Mouse (Mus musculus) liver, embryonic 13.5 days (tissue): ENCODE results near the gene Hoxa11. TPM values are rescaled to one million over a fixed set of nuclear protein-coding genes. Genes with fewer than 3 reads are reported as not detected.

Experiments
- ATAC-seq: fragments of 200-750 bp; cut with Nextera tagmentation; 2 replicates; pipeline ENCODE4 v1.8.0; 2017; ENCODE audit warnings: low read depth, mild to moderate bottlenecking, moderate number of reproducible peaks, moderate library complexity
- DNase-seq: peaks from one replicate; pipeline ENCODE4 v3.0.0; 2022
- H3K27ac ChIP-seq: fragments of 300-500 bp; sonication (generic); 2 replicates; pipeline ENCODE4 v1.5.1; 2015; ENCODE audit warnings: moderate library complexity, mild to moderate bottlenecking, inconsistent platforms
- H3K27me3 ChIP-seq: fragments of 300-500 bp; sonication (generic); 2 replicates; pipeline ENCODE4 v1.6.1; 2015; ENCODE audit warnings: mild to moderate bottlenecking, inconsistent platforms
- H3K36me3 ChIP-seq: fragments of 300-500 bp; sonication (generic); 2 replicates; pipeline ENCODE4 v1.6.1; 2015; ENCODE audit warnings: mild to moderate bottlenecking, inconsistent platforms
- H3K4me1 ChIP-seq: fragments of 300-500 bp; sonication (generic); replicated peaks from 2 replicates; pipeline ENCODE4 v1.6.1; 2015; ENCODE audit warnings: inconsistent platforms
- H3K4me2 ChIP-seq: fragments of 300-500 bp; sonication (generic); 2 replicates; pipeline ENCODE4 v1.6.1; 2015; ENCODE audit warnings: inconsistent platforms, mild to moderate bottlenecking, moderate library complexity
- H3K4me3 ChIP-seq: fragments of 300-500 bp; sonication (generic); replicated peaks from 2 replicates; pipeline ENCODE4 v1.5.1; 2015; ENCODE audit warnings: mild to moderate bottlenecking, inconsistent platforms
- H3K9ac ChIP-seq: fragments of 300-500 bp; sonication (generic); 2 replicates; pipeline ENCODE4 v1.6.1; 2015; ENCODE audit warnings: mild to moderate bottlenecking, inconsistent platforms
- H3K9me3 ChIP-seq: fragments of 300-500 bp; sonication (generic); replicated peaks from 2 replicates; pipeline ENCODE4 v1.6.1; 2016; ENCODE audit warnings: inconsistent platforms
- WGBS: fragments of 180-500 bp; shearing (Covaris S2); methylation state at CpG from one replicate; pipeline ENCODE4 v1.1.7; 2015; ENCODE audit not compliant: insufficient replicate concordance; 5-methylcytosine and 5-hydroxymethylcytosine counted together
- polyA plus RNA-seq: library from polyadenylated mRNA; unstranded; fragments of >200 nt; fragmentation: Nextera tagmentation; extraction: Ambion mirVana; gene quantifications from 2 replicates; pipeline ENCODE4 v1.2.1, GENCODE M21; 2015

Gene Hoxa11
- polyA plus RNA-seq, 1 experiment from 2014 or later, result not detected

GRCm38 (mm10) chr6:52215070-52215469, 30.5 kb downstream of the Hoxa11 start:
- no peak for ATAC-seq
- Histone ChIP-seq H3K27me3 (peaks cover 100% of the 10 kb centered on the region), H3K27ac (no peak overlapping the region), H3K4me3 (no peak overlapping the region), H3K4me2 (no peak overlapping the region), H3K9ac (no peak overlapping the region), H3K4me1 (peaks cover 15% of the 10 kb centered on the region), H3K9me3 (no peaks in the 10 kb centered on the region), H3K36me3 (no peaks in the 10 kb centered on the region)
- no peak for DNase-seq
- WGBS, result 18% methylated on average over 3 of the region's 3 CpGs

- Histone ChIP-seq H3K36me3 (no peaks in the 10 kb centered on the region), H3K9me3 (no peaks in the 10 kb centered on the region), H3K9ac (no peak overlapping the region), H3K27me3 (peaks cover 100% of the 10 kb centered on the region), H3K4me1 (peaks cover 15% of the 10 kb centered on the region), H3K4me2 (no peak overlapping the region), H3K4me3 (no peak overlapping the region), H3K27ac (no peak overlapping the region)
- 20% methylated on average over 5 of the region's 5 CpGs for WGBS
- no peak for ATAC-seq
- DNase-seq, result no peak
Observed at GRCm38 (mm10) chr6:52214271-52214670, 31.3 kb downstream of the Hoxa11 start.

- peak within 1 kb of the TSS; percentile 48 for H3K4me2 ChIP-seq
- no peaks in the 10 kb centered on the region for H3K36me3 ChIP-seq
- H3K27ac ChIP-seq, result no peak within 1 kb of the TSS
- H3K27me3 ChIP-seq, result peaks cover 100% of the 10 kb centered on the region
- 4% methylated on average over 38 of the region's 38 CpGs for WGBS
- ATAC-seq (no peak), DNase-seq (no peak)
- H3K4me1 ChIP-seq, result peaks cover 15% of the 10 kb centered on the region
- peak within 1 kb of the TSS; percentile 36 for H3K4me3 ChIP-seq
- no peak within 1 kb of the TSS for H3K9ac ChIP-seq
- no peaks in the 10 kb centered on the region for H3K9me3 ChIP-seq
Observed at GRCm38 (mm10) chr6:52213119-52213986, 32.3 kb downstream of the Hoxa11 start, which contains the start of the genes Hoxa3 and Gm28308. Hoxa3 (minus strand) TSS chr6:52213336. Gm28308 (minus strand) TSS chr6:52213339.

GRCm38 (mm10) chr6:52212556-52213118, 33.0 kb downstream of the Hoxa11 start:
- no peak for DNase-seq

GRCm38 (mm10) chr6:52211961-52212360, 33.6 kb downstream of the Hoxa11 start:
- peaks cover 7% of the 10 kb centered on the region for H3K4me1 ChIP-seq
- no peak overlapping the region for H3K27ac ChIP-seq
- DNase-seq (no peak), ATAC-seq (no peak)
- peak overlapping the region; percentile 36 for H3K4me3 ChIP-seq
- peaks cover 100% of the 10 kb centered on the region for H3K27me3 ChIP-seq
- H3K4me2 ChIP-seq, result peak overlapping the region; percentile 48
- H3K9me3 ChIP-seq, result no peaks in the 10 kb centered on the region
- H3K9ac ChIP-seq, result no peak overlapping the region
- WGBS, result 4% methylated on average over 13 of the region's 13 CpGs
- H3K36me3 ChIP-seq, result no peaks in the 10 kb centered on the region

More at GRCm38 (mm10) chr6:52212556-52213118, 33.0 kb downstream of the Hoxa11 start:
- Histone ChIP-seq H3K4me1 (peaks cover 14% of the 10 kb centered on the region), H3K27ac (no peak overlapping the region), H3K4me3 (peak overlapping the region; percentile 36), H3K9me3 (no peaks in the 10 kb centered on the region), H3K27me3 (peaks cover 100% of the 10 kb centered on the region), H3K36me3 (no peaks in the 10 kb centered on the region), H3K9ac (no peak overlapping the region), H3K4me2 (peak overlapping the region; percentile 48)
- 2% methylated on average over 20 of the region's 22 CpGs for WGBS
- ATAC-seq, result no peak

- H3K4me2 ChIP-seq, result peak overlapping the region; percentile 48
- 2% methylated on average over 37 of the region's 37 CpGs for WGBS
Observed at GRCm38 (mm10) chr6:52211170-52211935, 34.3 kb downstream of the Hoxa11 start.

GRCm38 (mm10) chr6:52209685-52210046, 35.9 kb downstream of the Hoxa11 start:
- no peak for DNase-seq
- H3K4me1 ChIP-seq, result peaks cover 5% of the 10 kb centered on the region; the same call in 1 of the 2 replicates

More at GRCm38 (mm10) chr6:52211170-52211935, 34.3 kb downstream of the Hoxa11 start:
- Histone ChIP-seq H3K27me3 (peaks cover 100% of the 10 kb centered on the region), H3K4me3 (peak overlapping the region; percentile 36; the same call in 1 of the 2 replicates), H3K27ac (no peak overlapping the region), H3K36me3 (no peaks in the 10 kb centered on the region), H3K4me1 (peaks cover 5% of the 10 kb centered on the region; the same call in 1 of the 2 replicates), H3K9me3 (no peaks in the 10 kb centered on the region), H3K9ac (no peak overlapping the region)
- ATAC-seq, result no peak
- peak; percentile 28 for DNase-seq

GRCm38 (mm10) chr6:52208868-52209684, 36.5 kb downstream of the Hoxa11 start:
- Histone ChIP-seq H3K9ac (no peak overlapping the region), H3K27ac (no peak overlapping the region), H3K4me2 (peak overlapping the region; percentile 29), H3K9me3 (no peaks in the 10 kb centered on the region), H3K36me3 (no peaks in the 10 kb centered on the region), H3K4me3 (peak overlapping the region; percentile 18; the same call in 1 of the 2 replicates), H3K27me3 (peaks cover 100% of the 10 kb centered on the region), H3K4me1 (peaks cover 10% of the 10 kb centered on the region; the same call in 1 of the 2 replicates)
- WGBS, result 5% methylated on average over 18 of the region's 18 CpGs
- ATAC-seq (no peak), DNase-seq (no peak)

More at GRCm38 (mm10) chr6:52209685-52210046, 35.9 kb downstream of the Hoxa11 start:
- no peaks in the 10 kb centered on the region for H3K36me3 ChIP-seq
- H3K27ac ChIP-seq, result no peak overlapping the region
- no peak overlapping the region for H3K9ac ChIP-seq
- no peaks in the 10 kb centered on the region for H3K9me3 ChIP-seq
- peaks cover 100% of the 10 kb centered on the region for H3K27me3 ChIP-seq
- no peak for ATAC-seq
- H3K4me2 ChIP-seq, result no peak overlapping the region
- WGBS, result 12% methylated on average over 12 of the region's 12 CpGs
- H3K4me3 ChIP-seq, result no peak overlapping the region

- H3K9ac ChIP-seq, result no peak within 1 kb of the TSS
- H3K4me1 ChIP-seq, result peaks cover 12% of the 10 kb centered on the region; the same call in 1 of the 2 replicates
- peaks cover 100% of the 10 kb centered on the region for H3K27me3 ChIP-seq
- WGBS, result 6% methylated on average over 43 of the region's 47 CpGs
- peak within 1 kb of the TSS; percentile 29 for H3K4me2 ChIP-seq
- ATAC-seq (no peak), DNase-seq (no peak)
- no peaks in the 10 kb centered on the region for H3K36me3 ChIP-seq
- peak within 1 kb of the TSS; percentile 18; the same call in 1 of the 2 replicates for H3K4me3 ChIP-seq
- no peak within 1 kb of the TSS for H3K27ac ChIP-seq
- no peaks in the 10 kb centered on the region for H3K9me3 ChIP-seq
Observed at GRCm38 (mm10) chr6:52208072-52208867, 37.3 kb downstream of the Hoxa11 start, which contains the start of gene Hoxa6. Hoxa6 (minus strand) TSS chr6:52208722.

GRCm38 (mm10) chr6:52207684-52207976, 38.0 kb downstream of the Hoxa11 start:
- Histone ChIP-seq H3K4me3 (no peak overlapping the region), H3K27ac (no peak overlapping the region), H3K9me3 (no peaks in the 10 kb centered on the region), H3K4me2 (no peak overlapping the region), H3K27me3 (peaks cover 100% of the 10 kb centered on the region), H3K4me1 (peaks cover 12% of the 10 kb centered on the region; the same call in 1 of the 2 replicates), H3K36me3 (no peaks in the 10 kb centered on the region), H3K9ac (no peak overlapping the region)
- DNase-seq, result no peak
- ATAC-seq, result no peak
